ENCODE assay signal across 8 mouse cellular contexts in the genomic region with DNA sequence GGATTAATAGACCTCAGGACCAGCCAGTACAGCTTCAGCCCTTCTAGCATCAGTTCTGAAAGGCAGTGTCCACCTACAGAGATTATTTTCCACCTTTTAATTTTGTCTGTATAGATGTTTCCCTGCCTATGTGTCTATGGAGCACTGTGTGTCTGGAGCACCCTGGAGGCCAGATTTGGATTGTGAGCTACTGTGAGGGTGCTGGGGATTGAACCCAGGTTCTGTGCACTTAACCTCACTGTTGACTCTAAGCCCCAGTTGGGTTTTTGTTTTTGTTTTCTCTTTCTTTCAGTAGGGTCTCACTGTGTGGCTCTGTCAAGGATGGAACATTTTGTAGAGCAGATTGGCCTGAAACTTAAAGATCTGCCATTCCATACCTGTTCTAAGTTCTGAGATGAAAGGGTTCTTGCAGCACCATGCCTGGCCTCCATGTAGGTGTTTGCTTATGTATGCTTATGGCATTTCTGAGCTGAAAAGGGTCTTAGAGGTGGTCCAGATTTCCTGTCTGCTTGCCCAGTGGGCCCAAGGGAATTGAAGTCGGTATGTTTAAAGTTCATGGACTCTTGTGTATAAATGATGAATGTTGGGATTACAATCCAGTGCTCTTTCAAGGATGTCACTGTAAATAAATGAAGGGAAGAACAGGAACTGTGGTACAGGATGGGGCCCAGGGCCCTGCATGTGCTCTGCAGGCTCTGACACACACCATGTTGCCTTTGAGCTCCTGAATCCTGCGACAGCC. TPM values are rescaled to one million over a fixed set of nuclear protein-coding genes. Genes with fewer than 3 reads are reported as not detected.
A peak's percentile ranks its signal among the peaks of the same experiment; 100 is the strongest.
DNase-seq lines count a peak whose midpoint lies in the region; ATAC-seq and TF ChIP-seq lines count a peak whose summit lies in the region.

No protein-coding gene starts in this region.

- no peak for ATAC-seq in forebrain, embryonic 16.5 days
- no peak for ATAC-seq in liver, embryonic 14.5 days (ENCODE audit: insufficient read depth)

- H3K4me2 ChIP-seq in forebrain, embryonic 16.5 days (ENCODE audit: low read length) = peak overlapping the region; percentile 94
- H3K4me2 ChIP-seq in liver, embryonic 14.5 days (ENCODE audit: low read depth) = peak overlapping the region; percentile 75

- WGBS in forebrain, embryonic 16.5 days = 64% methylated on average over 2 of the region's 2 CpGs
- WGBS in liver, embryonic 14.5 days (ENCODE audit: insufficient replicate concordance) = 57% methylated on average over 2 of the region's 2 CpGs

- TF ChIP-seq EP300 in liver, embryonic 14.5 days (IDR thresholded peaks at IDR 0.05; ENCODE audit: low read depth) = no peak

- peaks cover 4% of the 10 kb centered on the region for H3K9me3 ChIP-seq in forebrain, embryonic 16.5 days (ENCODE audit: control insufficient read depth, low read length)
- H3K9me3 ChIP-seq in liver, embryonic 14.5 days (ENCODE audit: control insufficient read depth, low read length) = no peaks in the 10 kb centered on the region

- H3K36me3 ChIP-seq in forebrain, embryonic 16.5 days (ENCODE audit: control insufficient read depth, insufficient read depth) = no peaks in the 10 kb centered on the region
- peaks cover 47% of the 10 kb centered on the region for H3K36me3 ChIP-seq in liver, embryonic 14.5 days (replicated peaks; ENCODE audit: control insufficient read depth, insufficient read depth, low read depth)

- H3K4me1 ChIP-seq in forebrain, embryonic 16.5 days (replicated peaks; ENCODE audit: control insufficient read depth, insufficient read depth, low read length) = peaks cover 37% of the 10 kb centered on the region
- H3K4me1 ChIP-seq in liver, embryonic 14.5 days (replicated peaks; ENCODE audit: control insufficient read depth in 2 of 2, insufficient read depth in 2 of 2, low read length in 1 of 2) = peaks cover 12 to 18% of the 10 kb centered on the region in 2 experiments

- DNase-seq in cerebellum, adult 9-10 months = peak; percentile 36
- no peak for DNase-seq in cerebellum, adult 11-12 months
- DNase-seq in A20 (ENCODE audit: low read depth, low spot score) = peak; percentile 22
- DNase-seq in liver, embryonic 14.5 days (ENCODE audit: low read depth in 3 of 3, low spot score in 3 of 3) = no peak
- DNase-seq in c-Kit-positive CD71-positive TER-119-positive erythroid progenitor cells, embryonic 14.5 days (ENCODE audit: low spot score) = no peak
- no peak for DNase-seq in yolk sac, embryonic 10.5 days (ENCODE audit: low spot score)
- DNase-seq in thymus, postnatal 14 days = no peak

- no peaks in the 10 kb centered on the region for H3K27me3 ChIP-seq in forebrain, embryonic 16.5 days (replicated peaks; ENCODE audit: control insufficient read depth, insufficient read depth, low read length)
- H3K27me3 ChIP-seq in liver, embryonic 14.5 days (ENCODE audit: control insufficient read depth, insufficient read depth, low read length) = no peaks in the 10 kb centered on the region

- no peak for TF ChIP-seq CTCF in liver, embryonic 14.5 days (IDR thresholded peaks at IDR 0.05; ENCODE audit: low read depth)

- H3K27ac ChIP-seq in forebrain, embryonic 16.5 days (ENCODE audit: low read length) = no peak overlapping the region
- H3K27ac ChIP-seq in liver, embryonic 14.5 days = no peak overlapping the region

- H3K9ac ChIP-seq in forebrain, embryonic 16.5 days (replicated peaks; ENCODE audit: low read depth, low read length) = peak overlapping the region; percentile 1; the same call in 1 of the 2 replicates
- peak overlapping the region; percentile 86 for H3K9ac ChIP-seq in liver, embryonic 14.5 days (replicated peaks)

- H3K4me3 ChIP-seq in forebrain, embryonic 16.5 days (replicated peaks; ENCODE audit: low read length) = peak overlapping the region; percentile 96
- H3K4me3 ChIP-seq in liver, embryonic 14.5 days (ENCODE audit: insufficient read depth in 1 of 2, low read depth in 2 of 2, low read length in 2 of 2) = peak overlapping the region; percentile 49 to 89

RNA-seq across cellular contexts. Expression of a gene that starts 2.4 kb away (rescaled TPM):
- polyA plus RNA-seq in forebrain, embryonic 16.5 days (2015; fragmentation: Nextera tagmentation; extraction: Ambion mirVana) = 34.4 and 39.4 TPM in 2 replicates
- polyA plus RNA-seq in liver, embryonic 14.5 days (2012; rRNA removed) = 14.3 and 20.7 TPM in 2 replicates
- polyA plus RNA-seq in liver, embryonic 14.5 days (2014; fragmentation: Nextera tagmentation; extraction: Ambion mirVana) = 18.2 and 22.3 TPM in 2 replicates

RNA-seq across cellular contexts. Expression of a gene that starts 21.4 kb away (rescaled TPM):
- 49.7 and 53.9 TPM in 2 replicates for polyA plus RNA-seq in forebrain, embryonic 16.5 days (2015; fragmentation: Nextera tagmentation; extraction: Ambion mirVana)
- 9.7 and 10.0 TPM in 2 replicates for polyA plus RNA-seq in liver, embryonic 14.5 days (2012; rRNA removed)
- 25.6 and 26.7 TPM in 2 replicates for polyA plus RNA-seq in liver, embryonic 14.5 days (2014; fragmentation: Nextera tagmentation; extraction: Ambion mirVana)

RNA-seq across cellular contexts. Expression of a gene that starts 40.0 kb away (rescaled TPM):
- 19.2 and 22.0 TPM in 2 replicates for polyA plus RNA-seq in forebrain, embryonic 16.5 days (2015; fragmentation: Nextera tagmentation; extraction: Ambion mirVana)
- 4.4 and 5.5 TPM in 2 replicates for polyA plus RNA-seq in liver, embryonic 14.5 days (2012; rRNA removed)
- polyA plus RNA-seq in liver, embryonic 14.5 days (2014; fragmentation: Nextera tagmentation; extraction: Ambion mirVana) = 9.8 and 10.2 TPM in 2 replicates

Comparison
In these comparisons a context has a peak if more than half of its experiments do, and no peak if none do; other contexts are left out.
1. DNase-seq: peak in cerebellum, adult 9-10 months (single experiment) and A20 (single experiment); none in cerebellum, adult 11-12 months (single experiment), liver, embryonic 14.5 days (0 of 3), c-Kit-positive CD71-positive TER-119-positive erythroid progenitor cells, embryonic 14.5 days (single experiment), yolk sac, embryonic 10.5 days (single experiment) and thymus, postnatal 14 days (single experiment).